Mouse (Mus musculus): ENCODE results near the gene 1500015O10Rik. TPM values are rescaled to one million over a fixed set of nuclear protein-coding genes. Genes with fewer than 3 reads are reported as not detected.
A peak's percentile ranks its signal among the peaks of the same experiment; 100 is the strongest.

The 1500015O10Rik gene
- 1 to 10 TPM; 2.3 to 2.9 TPM for total RNA-seq (2021)
- long read RNA-seq, experiment 1, partial matches to known transcripts: 1 of 1 reads
- long read RNA-seq, experiment 1, other reads (novel, unspliced or antisense): 0 of 1 reads
- long read RNA-seq, experiment 2, partial matches to known transcripts: 3 of 3 reads
- long read RNA-seq, experiment 2, other reads (novel, unspliced or antisense): 0 of 3 reads

DNA sequence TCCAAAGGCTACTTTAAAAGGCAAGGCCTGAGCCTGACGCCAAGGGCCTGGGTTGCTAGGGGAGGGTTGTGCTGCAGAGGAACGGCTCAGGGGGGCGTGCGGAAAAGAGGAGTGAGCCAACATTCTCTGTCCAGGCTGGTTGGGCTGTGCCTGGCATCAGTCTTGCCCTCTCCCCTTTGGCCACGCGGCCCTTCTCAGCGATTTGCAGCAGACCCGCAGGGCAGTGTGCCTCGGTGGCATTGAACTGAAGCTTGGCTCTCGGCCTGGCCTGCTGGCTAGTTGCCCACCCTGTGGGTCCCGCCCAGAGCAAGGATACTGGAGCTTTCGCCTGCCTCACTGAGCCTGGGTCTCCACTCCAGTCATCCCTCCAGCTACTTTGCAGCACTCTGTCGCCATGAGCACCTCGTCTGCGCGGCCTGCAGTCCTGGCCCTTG lies at the start of gene 1500015O10Rik:
Gene 1500015O10Rik (plus strand): TSS at position 112 of the 434 bp plus-strand sequence.
- no peak within 1 kb of the TSS for H3K4me3 ChIP-seq
- intact Hi-C loops (cut with DNase I): loop anchor here (10.0 kb wide), 3 partner anchors 96 to 596 kb away; partner anchors contain the start of gene Nck2
- H3K27ac ChIP-seq: no peak within 1 kb of the TSS
- no peak for TF ChIP-seq CTCF (IDR thresholded peaks at IDR 0.05)
- DNase-seq (ENCODE audit: extremely low spot score in 1 of 2, low spot score in 2 of 2): peak; percentile 52 to 63

DNA sequence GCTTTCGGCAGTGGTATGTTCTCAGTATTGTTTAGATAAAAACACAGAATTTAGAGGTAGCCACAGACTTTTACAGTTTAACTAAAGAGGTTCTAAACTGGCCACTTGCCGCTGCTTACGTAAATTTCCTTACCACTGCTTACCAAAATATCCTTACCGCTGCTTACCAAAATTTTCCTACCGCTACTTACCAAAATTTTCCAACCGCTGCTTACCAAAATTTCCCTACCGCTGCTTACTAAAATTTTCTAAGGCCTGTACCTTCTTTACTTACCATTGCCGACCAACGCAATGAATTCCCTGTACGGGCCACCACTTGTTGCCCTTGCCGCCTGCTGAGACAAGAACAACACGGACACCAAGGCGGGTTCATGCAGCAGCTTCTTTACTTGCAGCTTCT lies 40.4 kb upstream of the 1500015O10Rik start:
- no peak overlapping the region for H3K4me3 ChIP-seq
- TF ChIP-seq CTCF (IDR thresholded peaks at IDR 0.05): no peak
- intact Hi-C loops (cut with DNase I): no loop called here
- no peak overlapping the region for H3K27ac ChIP-seq
- no peak for DNase-seq (ENCODE audit: extremely low spot score in 1 of 2, low spot score in 2 of 2)

- intact Hi-C loops (cut with DNase I): no loop called here
- H3K27ac ChIP-seq: no peak overlapping the region
- no peak for TF ChIP-seq CTCF (IDR thresholded peaks at IDR 0.05)
- no peak for DNase-seq (ENCODE audit: extremely low spot score in 1 of 2, low spot score in 2 of 2)
- no peak overlapping the region for H3K4me3 ChIP-seq
These were observed 39.9 kb upstream of the 1500015O10Rik start for GRCm38 (mm10) chr1:43690507-43690906.

DNA sequence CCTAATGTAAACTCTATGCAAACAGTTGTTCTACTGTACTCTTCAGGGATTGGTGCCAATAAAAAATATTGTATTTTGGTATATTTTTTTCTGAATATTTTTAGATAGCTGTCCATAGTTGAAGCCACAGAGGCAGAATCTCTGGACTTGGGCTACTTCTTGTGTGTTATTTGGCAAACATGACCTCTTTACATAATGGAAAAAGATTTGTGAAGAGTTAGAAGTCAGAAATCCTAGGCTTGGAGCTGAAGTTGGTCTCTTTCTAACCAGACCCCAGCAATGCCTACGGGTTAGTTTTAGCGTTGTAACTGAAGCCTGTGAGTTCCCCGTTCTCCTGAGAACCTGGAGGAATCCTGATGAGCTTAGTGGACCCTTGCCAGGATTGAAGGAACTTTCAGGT lies 36.3 kb upstream of the 1500015O10Rik start:
- no peak overlapping the region for H3K4me3 ChIP-seq
- no peak for DNase-seq (ENCODE audit: extremely low spot score in 1 of 2, low spot score in 2 of 2)
- no peak overlapping the region for H3K27ac ChIP-seq
- no peak for TF ChIP-seq CTCF (IDR thresholded peaks at IDR 0.05)
- intact Hi-C loops (cut with DNase I): no loop called here

DNA sequence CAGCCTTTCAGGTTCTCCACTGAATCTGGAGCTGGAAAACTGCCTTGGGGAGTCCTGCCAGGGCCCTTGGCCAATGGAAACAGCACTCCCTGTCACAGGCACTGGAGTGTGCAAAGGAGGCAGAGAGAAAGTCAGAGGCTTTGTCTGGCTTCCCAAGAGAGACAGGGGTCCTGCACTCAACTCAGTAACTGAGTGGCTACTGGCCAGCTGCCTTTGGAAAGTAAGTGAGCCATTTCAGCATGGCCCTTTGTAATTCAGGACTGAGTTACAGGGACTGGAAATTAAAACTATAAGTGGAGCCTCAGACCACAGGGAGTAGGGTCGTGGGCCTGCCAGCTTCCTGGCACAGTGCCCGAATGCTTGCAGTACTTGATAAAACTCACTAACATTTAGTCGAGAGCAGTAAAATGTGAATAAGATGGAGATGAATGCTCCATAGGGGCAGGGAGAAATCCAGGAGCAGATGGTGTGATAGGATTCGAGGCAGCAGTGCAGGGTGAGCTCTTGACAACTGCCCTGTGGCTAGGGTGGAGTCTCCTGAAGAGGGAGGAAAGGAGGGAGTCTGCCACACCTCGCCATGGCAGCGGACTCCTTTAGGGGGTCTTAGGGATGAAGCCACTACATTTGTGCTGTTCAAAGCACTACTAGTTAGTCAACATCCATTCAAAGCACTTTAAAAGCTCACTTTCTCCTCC lies 35.4 kb upstream of the 1500015O10Rik start:
- TF ChIP-seq CTCF (IDR thresholded peaks at IDR 0.05): no peak; the same call in 1 of the 2 replicates
- DNase-seq (ENCODE audit: extremely low spot score in 1 of 2, low spot score in 2 of 2): peak; percentile 61 to 74
- intact Hi-C loops (cut with DNase I): no loop called here
- H3K27ac ChIP-seq: no peak overlapping the region
- no peak overlapping the region for H3K4me3 ChIP-seq

DNA sequence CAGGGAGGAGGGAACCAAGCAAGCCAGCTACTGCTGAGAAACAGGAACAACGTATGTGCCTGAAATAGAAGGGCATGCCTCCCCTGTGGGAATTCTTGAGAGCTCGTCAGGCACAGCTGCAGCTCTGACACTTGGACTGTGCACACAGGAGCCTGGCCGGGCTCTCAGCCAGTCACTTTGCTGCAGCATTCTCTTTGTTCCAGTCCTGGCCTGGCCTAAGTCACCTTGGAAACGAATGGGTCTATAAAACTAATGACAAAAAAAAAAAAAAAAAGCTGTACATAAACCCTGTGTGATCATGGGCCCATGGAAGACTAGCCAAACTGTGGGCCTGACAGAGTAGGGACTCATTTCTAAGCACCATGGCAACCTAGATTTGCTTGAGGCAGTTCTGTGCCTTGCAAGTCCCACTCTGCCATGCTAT lies 31.8 kb upstream of the 1500015O10Rik start:
- DNase-seq (ENCODE audit: extremely low spot score in 1 of 2, low spot score in 2 of 2): peak; percentile 13 to 19
- TF ChIP-seq CTCF (IDR thresholded peaks at IDR 0.05): no peak
- no peak overlapping the region for H3K4me3 ChIP-seq
- intact Hi-C loops (cut with DNase I): no loop called here
- no peak overlapping the region for H3K27ac ChIP-seq

DNA sequence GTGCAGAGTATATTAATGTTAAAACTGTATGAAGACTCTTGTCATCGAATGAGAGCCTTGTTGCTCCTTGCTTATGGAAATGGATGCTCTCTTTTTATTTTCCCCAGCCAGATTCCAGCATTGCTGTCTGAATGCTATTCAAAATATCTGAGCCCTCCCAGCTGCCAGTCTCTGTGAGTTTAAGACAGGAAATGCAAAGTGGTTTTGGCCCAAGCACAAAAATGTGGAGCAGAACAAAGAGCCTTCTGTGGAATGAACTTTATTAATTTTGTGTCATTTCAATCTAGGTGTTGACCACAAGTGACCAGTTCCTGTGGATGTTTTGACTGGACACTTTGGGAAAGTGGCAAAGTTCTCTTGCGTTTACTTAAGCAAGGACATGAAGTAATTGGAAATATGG lies 15.6 kb upstream of the 1500015O10Rik start:
- intact Hi-C loops (cut with DNase I): no loop called here
- TF ChIP-seq CTCF (IDR thresholded peaks at IDR 0.05): no peak
- H3K4me3 ChIP-seq: no peak overlapping the region
- no peak overlapping the region for H3K27ac ChIP-seq
- DNase-seq (ENCODE audit: extremely low spot score in 1 of 2, low spot score in 2 of 2): no peak

DNA sequence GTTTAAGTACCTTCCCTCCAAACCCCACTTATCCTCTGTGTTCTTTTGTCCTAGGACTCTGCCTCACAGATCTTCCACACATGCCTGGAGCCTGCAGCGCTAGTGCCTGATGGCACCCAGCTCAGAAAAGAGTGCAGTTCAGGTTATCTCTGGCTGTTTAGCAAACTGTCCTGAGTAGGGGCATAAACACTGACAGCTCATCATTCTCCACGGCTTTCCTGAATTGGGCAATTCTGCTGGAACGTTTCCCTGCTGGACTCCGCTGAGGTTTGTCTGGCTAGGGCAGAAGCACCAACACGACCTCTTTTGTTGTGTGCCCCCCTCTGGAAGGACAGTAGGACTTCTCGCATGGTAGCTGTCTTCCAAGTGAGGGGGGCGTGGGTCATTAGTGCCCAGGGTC lies 12.4 kb upstream of the 1500015O10Rik start:
- no peak overlapping the region for H3K4me3 ChIP-seq
- no peak overlapping the region for H3K27ac ChIP-seq
- DNase-seq (ENCODE audit: extremely low spot score in 1 of 2, low spot score in 2 of 2): no peak
- intact Hi-C loops (cut with DNase I): no loop called here
- no peak for TF ChIP-seq CTCF (IDR thresholded peaks at IDR 0.05)

- no peak overlapping the region for H3K4me3 ChIP-seq
- no peak for DNase-seq (ENCODE audit: extremely low spot score in 1 of 2, low spot score in 2 of 2)
- no peak for TF ChIP-seq CTCF (IDR thresholded peaks at IDR 0.05)
- intact Hi-C loops (cut with DNase I): no loop called here
- H3K27ac ChIP-seq: no peak overlapping the region
These were observed 11.6 kb upstream of the 1500015O10Rik start for GRCm38 (mm10) chr1:43718793-43719192.

DNA sequence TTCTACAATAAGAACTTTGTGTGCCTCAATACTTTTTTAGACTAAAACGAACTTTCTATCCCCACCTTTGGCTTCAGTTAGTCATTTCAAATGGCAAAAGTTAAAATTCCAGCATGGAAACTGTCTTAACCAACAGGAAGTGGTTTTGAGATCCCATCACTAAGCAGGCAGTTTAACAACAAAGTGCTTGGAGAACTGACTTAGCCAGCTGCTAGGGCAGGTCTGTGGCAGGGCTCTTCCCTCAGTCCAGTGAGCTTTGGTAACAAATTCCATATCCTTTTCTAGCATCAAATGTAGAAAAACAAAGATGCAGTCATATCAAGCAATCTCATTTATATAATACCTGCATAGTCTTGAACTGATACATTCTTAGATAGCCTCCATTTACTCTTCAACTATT lies 7.9 kb upstream of the 1500015O10Rik start:
- no peak overlapping the region for H3K27ac ChIP-seq
- intact Hi-C loops (cut with DNase I): no loop called here
- no peak overlapping the region for H3K4me3 ChIP-seq
- no peak for DNase-seq (ENCODE audit: extremely low spot score in 1 of 2, low spot score in 2 of 2)
- TF ChIP-seq CTCF (IDR thresholded peaks at IDR 0.05): no peak

GRCm38 (mm10) chr1:43732100-43732499 lies 1.7 kb downstream of the 1500015O10Rik start:
- DNase-seq (ENCODE audit: extremely low spot score in 1 of 2, low spot score in 2 of 2): no peak
- intact Hi-C loops (cut with DNase I): loop anchor here (10.0 kb wide), 3 partner anchors 97 to 597 kb away; partner anchors contain the start of gene Nck2
- H3K4me3 ChIP-seq: no peak overlapping the region
- H3K27ac ChIP-seq: no peak overlapping the region
- TF ChIP-seq CTCF (IDR thresholded peaks at IDR 0.05): peak; percentile 1; the same call in 1 of the 2 replicates

DNA sequence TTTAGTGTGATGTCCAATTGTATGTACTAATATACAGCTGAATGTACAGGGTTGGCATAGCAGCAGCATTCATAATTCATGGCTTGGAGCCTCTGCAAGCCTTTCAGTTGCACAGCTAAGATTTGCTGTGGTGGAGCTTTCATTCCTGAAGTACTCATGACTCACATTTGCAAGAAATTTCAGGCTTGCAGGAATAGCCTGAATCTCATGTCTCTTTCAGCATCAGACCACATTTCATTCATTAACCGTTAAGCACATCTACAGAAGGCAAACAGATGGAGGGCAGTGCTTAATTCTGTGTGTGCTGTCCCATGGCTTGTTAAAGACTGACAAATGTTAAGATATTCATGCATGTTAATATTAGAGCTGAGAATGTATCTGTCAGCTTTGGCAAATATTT lies 2.3 kb downstream of the 1500015O10Rik start:
- no peak overlapping the region for H3K4me3 ChIP-seq
- DNase-seq (ENCODE audit: extremely low spot score in 1 of 2, low spot score in 2 of 2): no peak
- intact Hi-C loops (cut with DNase I): loop anchor here (10.0 kb wide), 3 partner anchors 98 to 598 kb away; partner anchors contain the start of gene Nck2
- no peak for TF ChIP-seq CTCF (IDR thresholded peaks at IDR 0.05)
- no peak overlapping the region for H3K27ac ChIP-seq

Measured in left cerebral cortex, adult 2 months (tissue).